Mouse (Mus musculus) left cerebral cortex, adult 9 months (tissue): ENCODE data around the gene Tmc4.

Experiments
- DNase-seq, 2 experiments: peaks; one replicate each; pipeline ENCODE4 v3.0.0; 2022; ENCODE audit warnings: low spot score in 2 of 2

Tmc4 gene

GRCm38 (mm10) chr7:3643412-3643811, 33.9 kb downstream of the Tmc4 start:
- DNase-seq, result no peak

DNA sequence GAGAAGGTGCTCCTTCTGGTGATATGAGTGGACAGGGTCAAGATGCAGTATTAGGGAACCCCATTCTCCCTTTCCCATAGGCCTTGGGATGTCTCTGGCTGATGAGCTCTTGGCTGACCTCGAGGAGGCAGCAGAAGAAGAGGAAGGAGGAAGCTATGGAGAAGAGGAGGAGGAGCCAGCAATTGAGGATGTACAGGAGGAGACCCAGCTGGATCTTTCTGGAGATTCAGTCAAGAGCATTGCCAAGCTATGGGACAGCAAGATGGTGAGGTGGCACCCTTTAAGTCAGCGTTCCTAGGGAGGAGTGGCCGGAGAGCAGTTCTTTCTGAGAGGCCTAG, 46.9 kb downstream of the Tmc4 start:
- DNase-seq, result no peak

DNA sequence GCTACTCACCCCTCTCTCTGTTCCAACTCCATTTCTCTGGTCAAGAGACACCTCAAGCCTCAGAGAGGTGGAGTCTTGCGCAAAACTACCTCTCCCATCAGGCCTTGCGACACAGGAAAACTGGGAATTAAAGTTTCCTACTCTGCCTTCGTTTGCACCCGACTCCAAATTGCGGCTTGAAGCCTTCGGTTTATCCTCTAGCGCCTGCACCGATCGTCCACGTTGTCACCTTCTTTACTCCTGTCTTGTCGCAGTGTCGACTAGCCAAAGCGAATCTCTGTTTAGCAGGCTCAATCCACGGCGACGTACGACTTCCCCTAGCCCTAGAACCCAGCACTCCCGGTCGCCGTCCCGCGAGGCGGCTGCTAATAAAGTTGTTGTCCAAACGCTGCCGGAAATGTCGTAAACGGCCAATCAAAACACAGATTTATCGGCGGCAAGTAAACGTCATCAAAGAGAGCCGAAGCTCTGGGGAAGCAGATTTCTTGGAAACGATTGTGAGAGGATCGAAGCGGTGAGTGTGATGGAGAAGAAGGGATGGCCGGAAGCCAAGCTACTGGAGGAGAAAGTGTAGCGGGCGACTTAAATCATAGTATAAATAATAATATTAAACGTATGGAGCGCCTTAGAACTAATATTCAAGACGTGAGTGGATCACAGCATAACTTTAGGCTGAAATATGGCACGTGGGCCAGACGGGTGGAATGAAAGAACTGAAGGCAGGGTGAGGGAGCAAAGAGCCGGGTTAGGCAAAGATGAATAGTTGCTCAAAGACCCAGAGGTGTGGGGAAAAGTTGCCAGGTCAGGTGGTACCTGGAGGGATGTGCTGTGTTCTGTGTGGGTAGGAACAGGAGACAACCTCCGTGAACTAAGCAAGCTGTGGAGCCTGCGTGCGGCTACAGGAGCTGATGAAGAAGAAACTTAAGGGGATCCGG, 47.5 kb downstream of the Tmc4 start, which contains the start of the genes Tfpt and Prpf31:
Gene Tfpt, minus strand, starts transcription at position 387 of the 935 bp plus-strand sequence.
Gene Prpf31, plus strand, starts transcription at position 443 of the 935 bp plus-strand sequence.
- DNase-seq, result peak; percentile 86 to 94

GRCm38 (mm10) chr7:3629030-3629429, 48.3 kb downstream of the Tmc4 start:
- no peak for DNase-seq

- peak; percentile 65 to 88 for DNase-seq
These were observed 59.9 kb downstream of the Tmc4 start, which contains the start of gene Ndufa3 for GRCm38 (mm10) chr7:3617242-3617995. Ndufa3 (plus strand) TSS chr7:3617373.

DNA sequence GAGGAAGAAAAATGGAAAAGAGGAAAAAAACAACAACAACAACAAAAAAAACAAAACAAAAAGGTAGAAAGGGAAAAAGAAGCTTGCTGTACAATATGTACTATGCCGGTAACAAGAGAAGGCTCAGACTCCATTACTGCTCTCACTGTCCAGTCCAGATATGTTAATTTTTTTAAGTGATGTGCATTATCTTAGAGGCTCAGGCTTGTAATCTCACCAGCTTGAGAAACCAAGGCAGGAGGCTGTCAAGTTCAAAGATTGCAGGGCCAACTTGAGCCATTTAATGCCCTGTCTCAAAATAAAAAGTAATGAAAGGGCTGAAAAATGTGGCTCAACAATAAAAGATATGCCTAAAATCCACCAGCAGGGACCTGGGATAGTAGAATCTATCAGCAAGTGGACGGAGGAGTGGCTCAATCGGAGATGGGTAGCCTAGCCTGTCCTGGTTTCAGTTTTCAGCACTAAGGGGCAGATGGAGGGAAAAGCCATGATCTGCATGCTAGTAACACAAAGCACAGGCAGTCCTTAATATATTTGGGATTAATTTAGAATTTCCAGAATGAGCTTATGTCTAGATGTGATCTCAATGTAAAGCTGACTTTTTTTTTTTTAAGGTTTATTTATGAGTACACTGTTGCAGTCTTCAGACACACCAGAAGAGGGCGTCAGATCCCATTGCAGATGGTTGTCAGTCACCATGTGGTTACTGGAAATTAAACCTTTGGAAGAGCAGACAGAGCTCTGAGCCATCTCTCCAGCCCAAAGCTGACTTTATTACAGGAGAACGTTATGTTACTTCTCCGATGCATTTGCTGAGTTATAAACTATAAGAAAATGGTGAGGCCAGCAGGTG, 60.7 kb downstream of the Tmc4 start:
- DNase-seq, result no peak

- DNase-seq, result no peak
These were observed 61.3 kb downstream of the Tmc4 start, which contains the start of gene Oscar for GRCm38 (mm10) chr7:3616057-3616388. Oscar (minus strand) TSS chr7:3616157.
